Mouse (Mus musculus): ENCODE data around the gene Zfp511. TPM values are rescaled to one million over a fixed set of nuclear protein-coding genes. Genes with fewer than 3 reads are reported as not detected.

The Zfp511 gene
- total RNA-seq, 2 experiments from 2014 or later: 23.7 to 30.7 TPM

GRCm38 (mm10) chr7:140048361-140049114 is 12.3 kb downstream of the Zfp511 start, which contains the start of gene Msx3:
TSS of gene Msx3 (minus strand) at chr7:140049089.
- DNase-seq: no peak

GRCm38 (mm10) chr7:140049115-140049689 is 13.0 kb downstream of the Zfp511 start:
- no peak for DNase-seq

DNA sequence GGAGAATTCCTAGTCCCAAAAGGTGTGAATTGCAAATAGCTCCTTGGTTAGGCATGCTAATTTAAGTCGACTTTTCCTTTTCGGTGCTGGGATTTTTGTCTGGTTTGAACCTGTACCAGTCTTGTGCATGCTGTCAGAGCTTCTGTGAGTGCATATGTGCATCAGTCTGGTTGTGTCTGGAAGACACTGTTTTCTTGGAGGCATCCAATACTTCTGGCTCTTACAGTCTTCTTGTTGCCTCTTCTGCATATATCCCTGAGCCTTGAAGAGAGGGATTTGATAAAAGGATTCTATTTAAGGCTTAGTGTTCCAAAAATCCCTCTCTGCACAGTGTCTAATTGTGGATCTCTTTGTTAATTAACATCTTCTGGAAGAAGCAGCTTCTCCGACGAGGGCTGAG is 17.9 kb downstream of the Zfp511 start:
- DNase-seq: peak; percentile 31 to 35

DNA sequence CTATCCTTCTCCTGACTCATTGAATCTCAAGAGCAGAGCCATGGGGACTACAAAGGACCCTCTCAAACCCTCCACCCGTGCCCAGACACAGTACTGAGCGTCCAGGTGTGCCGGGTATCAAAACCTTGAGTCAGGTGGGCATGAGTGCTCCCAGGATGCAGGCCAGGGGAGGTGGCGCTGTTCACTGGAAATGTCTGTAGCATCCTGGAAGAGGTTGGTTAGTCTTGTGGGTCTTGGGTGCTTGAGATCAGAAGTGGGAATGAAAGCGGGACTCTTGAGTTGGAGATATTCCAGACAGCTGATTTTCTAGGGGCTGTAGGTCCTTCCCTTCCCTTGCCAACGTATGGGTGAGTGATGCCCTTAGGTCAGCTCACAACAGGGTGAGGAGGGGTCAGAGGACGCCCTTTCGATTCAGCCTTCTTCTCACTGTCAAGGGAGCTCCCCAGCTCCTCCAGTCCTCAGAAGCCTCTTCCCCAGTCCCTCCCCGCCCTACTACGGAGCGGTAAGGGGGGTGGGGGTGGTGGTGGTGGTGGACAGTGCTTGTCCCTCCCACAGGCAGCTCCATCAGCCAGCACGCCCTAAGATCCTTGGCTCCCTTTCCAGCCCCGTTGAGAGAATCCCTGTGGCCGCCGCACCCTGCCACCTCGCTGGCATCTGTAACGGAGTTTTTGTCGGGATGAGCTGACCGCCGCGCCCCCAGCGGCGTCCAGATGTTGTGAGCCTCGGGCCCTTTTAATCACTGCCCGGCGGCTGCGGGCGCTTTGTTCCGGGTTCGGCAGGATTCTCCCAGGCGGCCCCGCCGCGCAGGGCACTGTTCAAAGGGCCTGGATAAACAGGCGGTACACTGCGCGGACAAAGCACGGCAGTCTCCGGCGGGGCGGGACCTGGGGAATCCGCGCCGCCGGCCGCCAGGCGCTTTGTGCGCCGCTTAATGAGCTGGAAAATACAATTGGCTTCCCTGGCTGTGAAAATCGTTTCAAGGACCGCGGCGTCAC is 21.5 kb downstream of the Zfp511 start:
- no peak for DNase-seq

GRCm38 (mm10) chr7:140058528-140058927 is 22.3 kb downstream of the Zfp511 start:
- no peak for DNase-seq

DNA sequence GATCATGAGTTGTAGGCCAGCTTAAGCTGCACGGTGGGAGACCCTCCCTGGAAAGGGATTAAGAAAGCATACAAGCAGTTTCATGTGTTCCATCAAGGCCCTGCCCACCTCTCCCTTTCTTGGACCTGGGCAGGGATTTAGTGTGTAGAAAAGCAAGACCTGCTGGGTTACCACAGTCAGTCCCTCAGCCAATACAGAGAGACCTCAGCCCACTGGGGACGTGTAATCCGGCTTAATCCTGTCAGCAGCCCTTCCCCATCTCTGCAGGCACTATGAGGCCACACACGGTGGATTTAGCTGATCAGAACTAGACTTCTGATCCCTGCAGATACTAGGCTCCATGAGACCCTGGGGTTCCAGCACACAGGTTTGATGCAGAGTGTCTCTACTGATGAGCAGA is 23.4 kb downstream of the Zfp511 start:
- no peak for DNase-seq

DNA sequence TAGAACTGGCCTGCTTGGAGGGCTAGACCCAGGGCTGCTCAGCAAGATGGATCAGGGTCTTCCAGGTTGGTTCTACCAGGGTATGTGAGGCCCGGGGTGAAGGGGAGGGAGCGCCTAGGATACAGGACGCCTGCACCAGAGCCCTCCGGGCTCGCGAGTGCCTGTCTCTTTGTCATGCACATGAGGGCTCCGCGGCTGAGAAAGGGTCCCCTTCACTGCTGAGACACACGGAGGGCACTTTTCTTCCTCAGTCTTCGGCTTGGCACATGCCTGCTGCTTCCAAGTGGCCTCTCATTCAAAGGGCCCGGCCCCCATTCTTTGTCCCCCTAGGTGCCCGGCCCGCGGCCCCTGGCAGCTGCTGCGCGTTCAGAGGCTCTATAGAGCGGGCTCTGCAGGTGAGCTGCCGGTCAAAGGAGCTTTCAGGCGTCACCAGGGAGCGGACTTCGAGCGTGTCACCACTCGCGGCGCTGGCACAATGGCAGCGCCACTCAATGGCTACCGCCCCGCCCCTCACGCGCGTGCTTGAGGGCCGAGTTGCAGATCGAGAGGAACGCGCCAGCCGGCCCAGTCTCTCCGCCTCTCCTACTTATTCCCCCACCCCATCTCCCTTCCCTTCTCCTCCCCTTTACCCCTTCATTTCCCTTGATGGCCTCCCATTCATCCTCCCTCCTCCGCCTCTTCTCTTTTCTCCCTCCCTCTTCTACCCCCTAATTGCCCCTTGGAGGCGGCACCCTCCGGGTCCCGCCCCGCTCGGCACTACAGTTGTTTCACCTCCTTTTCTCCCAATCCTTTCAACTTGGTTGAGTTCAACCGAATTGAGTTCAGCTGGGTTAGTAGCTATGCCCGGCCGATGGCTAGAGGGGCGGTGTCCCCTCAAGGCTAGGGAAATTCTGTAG is 25.0 kb downstream of the Zfp511 start:
- no peak for DNase-seq

GRCm38 (mm10) chr7:140061832-140062130 is 25.6 kb downstream of the Zfp511 start:
- DNase-seq: no peak

DNA sequence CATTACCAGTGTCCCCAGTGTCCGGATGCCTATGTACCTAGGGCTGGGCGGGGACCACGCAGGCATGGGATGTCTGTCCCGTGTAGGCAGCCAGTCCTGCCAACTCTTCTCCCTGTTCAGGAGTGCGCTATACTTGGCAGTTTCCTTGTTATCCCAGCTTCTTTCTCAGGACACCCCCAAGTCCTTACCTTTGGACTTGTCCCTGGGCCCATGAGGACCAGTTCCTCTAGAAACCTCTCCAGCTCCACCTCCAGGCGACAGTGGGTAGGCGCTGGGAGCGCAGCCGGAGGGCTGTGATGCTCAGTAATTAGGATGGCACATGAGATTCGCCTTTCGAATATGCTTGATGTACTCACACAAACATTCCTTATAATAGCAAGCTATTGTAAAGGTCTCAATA is 26.1 kb downstream of the Zfp511 start:
- no peak for DNase-seq

DNA sequence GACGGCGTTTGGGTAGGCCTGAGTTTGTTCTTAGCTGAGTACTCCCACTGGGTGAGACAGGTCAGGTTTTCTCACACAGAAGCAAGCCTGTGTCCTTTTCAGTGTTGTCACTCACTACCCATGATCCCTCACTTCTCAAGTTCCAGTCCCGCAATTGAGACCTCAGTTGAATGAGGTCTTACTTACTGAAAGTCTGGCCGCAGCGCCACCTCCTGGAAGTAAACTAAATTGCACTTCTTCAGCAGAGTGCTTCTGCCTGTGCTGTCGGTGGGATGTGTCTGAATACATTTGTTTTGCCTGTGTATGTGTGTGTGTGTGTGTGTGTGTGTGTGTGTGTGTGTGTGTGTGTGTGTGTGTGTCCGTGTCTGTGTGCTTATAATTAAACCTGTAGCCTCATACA is 26.9 kb downstream of the Zfp511 start:
- peak; percentile 56 to 68 for DNase-seq

DNA sequence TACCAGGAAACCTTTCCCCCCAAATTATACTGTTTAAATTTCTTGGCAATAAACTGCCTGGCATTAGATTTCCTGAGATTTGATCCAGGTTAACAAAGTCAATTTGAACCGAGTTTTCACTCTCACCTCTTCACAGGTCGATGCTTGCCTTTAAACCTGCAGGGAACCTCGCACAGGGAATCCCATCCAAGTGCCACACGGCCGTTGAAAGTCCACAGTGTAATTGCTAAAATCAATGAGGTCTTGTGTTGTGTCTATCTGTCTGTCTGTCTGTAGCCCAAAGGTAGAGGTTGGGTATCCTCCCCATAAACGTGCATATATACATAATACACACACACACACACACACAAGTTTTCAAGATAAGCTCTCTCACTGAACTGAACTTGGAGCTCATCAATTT is 31.2 kb downstream of the Zfp511 start:
- DNase-seq: no peak

DNA sequence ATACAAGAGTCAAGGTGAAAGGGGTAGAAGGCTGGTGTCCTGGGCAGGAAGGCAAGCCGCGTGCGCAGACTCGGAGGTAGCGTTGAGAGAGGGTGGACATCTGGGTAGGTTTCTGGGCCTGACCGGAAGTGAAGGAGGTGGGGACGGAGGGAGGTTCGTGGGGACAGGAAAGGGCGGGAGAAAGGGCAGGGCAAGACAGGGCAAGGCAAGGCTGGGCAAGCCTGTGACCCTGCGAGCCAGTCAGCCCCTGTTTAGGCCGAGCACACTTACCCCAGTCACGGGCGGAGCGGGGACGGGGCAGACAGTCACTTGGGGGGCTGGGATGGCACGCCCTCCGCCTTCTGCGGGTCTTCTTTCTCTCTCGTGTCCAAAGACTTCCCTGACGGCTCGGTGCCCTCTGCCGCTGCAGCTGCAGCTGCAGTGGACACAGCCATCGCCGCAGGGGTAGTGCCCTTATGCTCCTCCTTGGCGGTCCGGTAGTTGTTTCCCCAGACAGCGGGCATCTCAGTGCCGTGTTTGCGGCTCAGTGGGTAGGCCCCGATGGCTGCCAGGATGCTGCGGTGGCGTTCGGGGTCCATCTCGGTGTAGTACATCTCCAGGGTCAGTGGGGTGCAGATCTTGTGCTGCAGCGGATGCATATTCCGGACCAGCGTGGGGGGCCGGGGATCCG is 34.0 kb downstream of the Zfp511 start:
- no peak for DNase-seq

GRCm38 (mm10) chr7:140077698-140078097 is 41.5 kb downstream of the Zfp511 start:
- DNase-seq: no peak

DNA sequence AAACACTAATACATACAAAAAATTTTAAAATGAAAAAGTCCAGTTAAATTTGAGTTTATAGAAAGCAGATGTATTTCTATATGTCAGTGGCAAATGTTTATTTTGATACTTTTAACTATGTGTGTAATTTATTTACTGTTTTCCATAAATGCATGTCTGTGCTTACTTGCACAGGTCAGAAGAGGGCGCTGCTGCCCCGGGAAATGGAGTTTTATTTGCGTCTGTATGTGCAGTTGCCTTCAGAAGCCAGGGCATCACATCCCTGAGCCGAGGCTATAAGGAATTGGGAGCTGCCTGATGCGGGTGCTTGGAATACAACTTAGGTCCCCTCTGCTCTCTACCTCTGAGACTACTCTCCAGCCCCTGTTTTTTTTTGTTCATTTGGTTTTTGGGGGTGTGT is 42.5 kb downstream of the Zfp511 start:
- peak; percentile 68 to 71 for DNase-seq

GRCm38 (mm10) chr7:140080503-140081156 is 44.4 kb downstream of the Zfp511 start:
- DNase-seq: peak; percentile 88 to 90

- DNase-seq: peak; percentile 49 to 56
Measured at GRCm38 (mm10) chr7:140081408-140082241, 45.4 kb downstream of the Zfp511 start.

DNA sequence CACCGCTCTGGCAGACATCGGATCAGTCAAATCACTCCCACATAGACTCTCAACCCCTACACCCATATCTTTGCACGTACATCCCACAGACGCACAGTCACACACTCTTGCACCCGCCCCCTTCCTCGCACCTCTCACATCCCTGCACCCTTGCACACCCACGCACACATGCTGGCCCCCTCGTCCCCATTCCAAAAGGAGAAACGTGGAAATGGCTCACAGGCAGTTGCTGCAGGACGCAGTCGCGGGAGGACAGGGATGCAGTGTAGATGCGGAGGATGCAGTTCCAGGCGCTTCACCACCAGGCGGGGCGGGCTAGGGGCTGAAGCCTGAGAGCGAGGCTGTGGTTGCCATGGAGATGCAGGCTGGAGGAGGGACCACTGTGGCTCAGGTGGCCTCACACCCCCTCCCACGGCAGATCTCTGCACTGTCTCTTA is 46.1 kb downstream of the Zfp511 start, which contains the start of gene Caly:
Gene Caly (minus strand): TSS at position 307 of the 437 bp plus-strand sequence.
- DNase-seq: peak; percentile 85 to 88

Data from layer of hippocampus, postnatal 36 days (tissue).